Mouse (Mus musculus) heart, postnatal 0 days (tissue): ENCODE data around the gene Eps8.

ENCODE experiments used
- CTCF ChIP-seq: IDR thresholded peaks from 2 replicates; pipeline ENCODE4 v1.5.1; 2016; ENCODE audit warnings: antibody characterized with exemption, control low read depth, low read depth
- EP300 ChIP-seq: IDR thresholded peaks from 2 replicates; pipeline ENCODE4 v1.6.1; 2016; ENCODE audit warnings: antibody characterized with exemption, low read depth

DNA sequence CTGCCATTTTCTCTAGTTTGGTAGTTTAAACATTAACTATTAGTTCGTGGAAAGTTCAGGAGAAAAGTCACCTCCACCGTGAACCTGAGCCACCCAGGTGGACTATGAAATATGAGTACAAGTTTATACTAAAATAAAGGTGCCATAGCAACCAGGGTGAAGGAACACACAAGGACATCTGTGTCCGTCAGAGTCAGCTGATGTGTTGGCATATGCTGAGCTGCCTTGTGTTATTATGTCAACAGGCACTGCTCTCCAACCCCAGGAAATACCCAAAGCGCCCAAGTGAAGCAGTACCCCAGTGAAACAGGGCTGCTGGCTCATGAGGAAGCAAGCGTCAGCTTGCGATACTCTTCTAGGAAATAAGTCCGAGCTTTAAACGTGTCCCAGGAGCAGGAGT, 104.5 kb downstream of the Eps8 start:
- no peak for TF ChIP-seq CTCF
- no peak for TF ChIP-seq EP300
